ENCODE assay signal across 29 mouse cellular contexts in the genomic region with DNA sequence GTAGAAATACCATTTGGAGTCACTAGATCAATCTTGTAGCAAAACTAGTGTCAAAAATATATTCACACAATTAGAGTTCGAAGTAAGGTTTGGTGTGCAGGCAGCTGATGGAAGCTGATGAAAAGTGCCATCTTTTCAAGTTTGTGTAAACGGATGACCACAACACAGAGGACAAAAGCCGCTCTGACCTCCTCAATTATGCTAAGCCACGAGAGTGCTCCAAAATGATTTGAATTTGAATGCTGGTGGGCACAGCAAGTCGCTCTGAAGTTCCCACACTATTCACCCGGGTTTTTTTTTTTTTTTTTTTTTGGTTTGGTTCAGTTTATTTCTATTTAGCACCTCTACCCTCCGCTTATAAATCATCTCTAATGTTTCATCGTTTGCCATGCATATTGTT.
DNase-seq lines count a peak whose midpoint lies in the region; ATAC-seq lines count a peak whose summit lies in the region.
"Had no signal": no experiment of that assay in that cellular context is flagged by ENCODE, and none has a peak within 500 bp of the region (broad histone marks: within the 10 kb centered on the region; RNA-seq: fewer than 3 reads in every experiment).

No protein-coding gene starts in this region.

- no peaks in the 10 kb centered on the region for H3K36me3 ChIP-seq in forebrain, embryonic 11.5 days (ENCODE audit: control insufficient read depth, insufficient read depth, low read length)
- no peaks in the 10 kb centered on the region for H3K36me3 ChIP-seq in forebrain, embryonic 13.5 days (ENCODE audit: poor library complexity, severe bottlenecking)
- H3K36me3 ChIP-seq in hindbrain, embryonic 11.5 days (ENCODE audit: control insufficient read depth, insufficient read depth, low read length), result no peaks in the 10 kb centered on the region
- H3K36me3 ChIP-seq in hindbrain, embryonic 13.5 days, result no peaks in the 10 kb centered on the region
- H3K36me3 ChIP-seq: liver, embryonic 12.5 days; neural tube, embryonic 15.5 days had no signal

- no peak overlapping the region for H3K9ac ChIP-seq in forebrain, embryonic 11.5 days (ENCODE audit: low read length)
- H3K9ac ChIP-seq in forebrain, embryonic 13.5 days, result no peak overlapping the region
- H3K9ac ChIP-seq in hindbrain, embryonic 11.5 days (ENCODE audit: low read depth, low read length), result no peak overlapping the region
- no peak overlapping the region for H3K9ac ChIP-seq in hindbrain, embryonic 13.5 days
- H3K9ac ChIP-seq: liver, embryonic 12.5 days; liver, postnatal 0 days; neural tube, embryonic 15.5 days had no signal

- no peak for DNase-seq in forebrain, embryonic 11.5 days (ENCODE audit: low spot score)
- DNase-seq in hindbrain, embryonic 11.5 days (ENCODE audit: low spot score), result peak; percentile 37
- DNase-seq in ES-CJ7 (ENCODE audit: low read depth, low spot score), result peak; percentile 7
- DNase-seq in embryo, embryonic 10.5 days (ENCODE audit: low spot score), result peak; percentile 64
- no peak for DNase-seq in frontal cortex, adult 2 months (ENCODE audit: extremely low spot score in 1 of 2, low spot score in 1 of 2)
- no peak for DNase-seq in heart, adult 18-20 months
- DNase-seq: adrenal gland, postnatal 25 days; cerebellum, adult 18-20 months; cerebellum, postnatal 10 days; gastrocnemius, postnatal 25 days; heart, postnatal 36 days; kidney, adult 18-20 months; kidney, postnatal 36 days; left cerebral cortex, postnatal 4 days; liver, postnatal 0 days; lung, postnatal 4 days; right cerebral cortex, adult 18-20 months; thymus, adult 18-20 months; thymus, postnatal 25 days had no signal

- WGBS in forebrain, embryonic 11.5 days, result 21% methylated on average over 8 of the region's 8 CpGs
- WGBS in forebrain, embryonic 13.5 days, result 14% methylated on average over 8 of the region's 8 CpGs
- 21% methylated on average over 8 of the region's 8 CpGs for WGBS in hindbrain, embryonic 11.5 days
- 14% methylated on average over 8 of the region's 8 CpGs for WGBS in hindbrain, embryonic 13.5 days

- ATAC-seq in forebrain, embryonic 11.5 days (replicated peaks; ENCODE audit: low FRiP score), result peak; percentile 79
- no peak for ATAC-seq in forebrain, embryonic 13.5 days
- ATAC-seq in hindbrain, embryonic 11.5 days (ENCODE audit: low FRiP score), result peak; percentile 44; the same call in 1 of the 2 replicates
- ATAC-seq in hindbrain, embryonic 13.5 days (ENCODE audit: low FRiP score), result no peak
- ATAC-seq: hindbrain, embryonic 16.5 days; liver, embryonic 12.5 days; liver, postnatal 0 days had no signal

- no peaks in the 10 kb centered on the region for H3K27me3 ChIP-seq in forebrain, embryonic 11.5 days (ENCODE audit: control insufficient read depth, insufficient read depth, low read length)
- no peaks in the 10 kb centered on the region for H3K27me3 ChIP-seq in forebrain, embryonic 13.5 days
- H3K27me3 ChIP-seq in hindbrain, embryonic 11.5 days (ENCODE audit: control insufficient read depth, insufficient read depth, low read length), result no peaks in the 10 kb centered on the region
- H3K27me3 ChIP-seq in hindbrain, embryonic 13.5 days, result no peaks in the 10 kb centered on the region
- H3K27me3 ChIP-seq: liver, embryonic 12.5 days; megakaryocyte, embryonic 14.5 days; neural tube, embryonic 15.5 days had no signal

- H3K4me3 ChIP-seq in forebrain, embryonic 11.5 days (ENCODE audit: low read depth, low read length), result no peak overlapping the region
- no peak overlapping the region for H3K4me3 ChIP-seq in forebrain, embryonic 13.5 days
- H3K4me3 ChIP-seq in hindbrain, embryonic 11.5 days (ENCODE audit: low read depth, low read length), result no peak overlapping the region
- no peak overlapping the region for H3K4me3 ChIP-seq in hindbrain, embryonic 13.5 days
- H3K4me3 ChIP-seq: erythroblast, embryonic 14.5 days; layer of hippocampus, adult 2 months; liver, embryonic 12.5 days; megakaryocyte, embryonic 14.5 days; neural tube, embryonic 15.5 days had no signal

- no peaks in the 10 kb centered on the region for H3K9me3 ChIP-seq in forebrain, embryonic 11.5 days (ENCODE audit: control insufficient read depth, low read length)
- no peaks in the 10 kb centered on the region for H3K9me3 ChIP-seq in forebrain, embryonic 13.5 days (replicated peaks)
- H3K9me3 ChIP-seq in hindbrain, embryonic 11.5 days (ENCODE audit: control insufficient read depth, low read length), result no peaks in the 10 kb centered on the region
- H3K9me3 ChIP-seq in hindbrain, embryonic 13.5 days, result no peaks in the 10 kb centered on the region
- H3K9me3 ChIP-seq: liver, embryonic 12.5 days; neural tube, embryonic 15.5 days had no signal

- H3K4me1 ChIP-seq in forebrain, embryonic 11.5 days (replicated peaks; ENCODE audit: control insufficient read depth, insufficient read depth, low read length), result 0 out of 2 replicates have a peak, but pooled peaks cover 1% of the 10 kb centered on the region
- peaks cover 12% of the 10 kb centered on the region; the same call in 1 of the 2 replicates for H3K4me1 ChIP-seq in forebrain, embryonic 13.5 days
- no peaks in the 10 kb centered on the region for H3K4me1 ChIP-seq in hindbrain, embryonic 11.5 days (replicated peaks; ENCODE audit: control insufficient read depth, insufficient read depth, low read length)
- no peaks in the 10 kb centered on the region for H3K4me1 ChIP-seq in hindbrain, embryonic 13.5 days (replicated peaks)
- H3K4me1 ChIP-seq: liver, embryonic 12.5 days; megakaryocyte, embryonic 14.5 days; neural tube, embryonic 15.5 days had no signal

- no peak overlapping the region for H3K27ac ChIP-seq in forebrain, embryonic 11.5 days (ENCODE audit: low read depth, low read length)
- H3K27ac ChIP-seq in forebrain, embryonic 13.5 days, result no peak overlapping the region
- no peak overlapping the region for H3K27ac ChIP-seq in hindbrain, embryonic 11.5 days (ENCODE audit: low read depth, low read length)
- H3K27ac ChIP-seq in hindbrain, embryonic 13.5 days, result no peak overlapping the region
- H3K27ac ChIP-seq: layer of hippocampus, adult 2 months; liver, embryonic 12.5 days; neural tube, embryonic 15.5 days; stomach, postnatal 0 days had no signal

- no peak overlapping the region for H3K4me2 ChIP-seq in forebrain, embryonic 11.5 days (ENCODE audit: low read depth, low read length, severe bottlenecking)
- H3K4me2 ChIP-seq in forebrain, embryonic 13.5 days, result no peak overlapping the region
- no peak overlapping the region for H3K4me2 ChIP-seq in hindbrain, embryonic 11.5 days (replicated peaks; ENCODE audit: low read depth, low read length)
- H3K4me2 ChIP-seq in hindbrain, embryonic 13.5 days, result no peak overlapping the region
- H3K4me2 ChIP-seq: heart, embryonic 11.5 days; liver, embryonic 12.5 days; neural tube, embryonic 15.5 days had no signal

Comparison
In these comparisons a context has a peak if more than half of its experiments do, and no peak if none do; other contexts are left out.
1. ATAC-seq: peak in forebrain, embryonic 11.5 days (single experiment) and hindbrain, embryonic 11.5 days (single experiment); none in forebrain, embryonic 13.5 days (single experiment) and hindbrain, embryonic 13.5 days (single experiment).
2. DNase-seq: peak in hindbrain, embryonic 11.5 days (single experiment), ES-CJ7 (single experiment) and embryo, embryonic 10.5 days (single experiment); none in forebrain, embryonic 11.5 days (single experiment), frontal cortex, adult 2 months (0 of 2) and heart, adult 18-20 months (0 of 2).